Mouse (Mus musculus): Measurements from ENCODE around the gene Stx16. TPM values are rescaled to one million over a fixed set of nuclear protein-coding genes. Genes with fewer than 3 reads are reported as not detected.

Stx16 gene
- polyA plus RNA-seq, 1 experiment = 70.4 TPM

GRCm38 (mm10) chr2:174074621-174075020, 1.5 kb upstream of the Stx16 start:
- H3K4me3 ChIP-seq (ENCODE audit: control insufficient read depth, insufficient read depth, low read length) = peak overlapping the region; percentile 38
- H3K36me3 ChIP-seq (ENCODE audit: control insufficient read depth, insufficient read depth, low read length) = no peaks in the 10 kb centered on the region
- H3K27me3 ChIP-seq (ENCODE audit: control insufficient read depth, insufficient read depth, low read length) = no peaks in the 10 kb centered on the region
- peaks cover 12% of the 10 kb centered on the region for H3K4me1 ChIP-seq (replicated peaks; ENCODE audit: control insufficient read depth, insufficient read depth, low read length)
- DNase-seq = no peak
- no peak overlapping the region for H3K27ac ChIP-seq (ENCODE audit: control insufficient read depth, insufficient read depth, low read length)
- WGBS = 16% methylated on average over 9 of the region's 13 CpGs
- no peak for TF ChIP-seq POLR2A (IDR thresholded peaks at IDR 0.05; ENCODE audit: control insufficient read depth, extremely low read depth, insufficient read depth, low read length, poor library complexity)
- no peak for TF ChIP-seq CTCF (IDR thresholded peaks at IDR 0.05; ENCODE audit: borderline replicate concordance, control insufficient read depth, extremely low read depth, insufficient read depth, low read length, poor library complexity)

GRCm38 (mm10) chr2:174075072-174075570, 987 bp upstream of the Stx16 start:
- Histone ChIP-seq H3K4me1 (replicated peaks; ENCODE audit: control insufficient read depth, insufficient read depth, low read length) (peaks cover 10% of the 10 kb centered on the region), H3K27me3 (ENCODE audit: control insufficient read depth, insufficient read depth, low read length) (no peaks in the 10 kb centered on the region), H3K27ac (ENCODE audit: control insufficient read depth, insufficient read depth, low read length) (no peak overlapping the region), H3K4me3 (ENCODE audit: control insufficient read depth, insufficient read depth, low read length) (peak overlapping the region; percentile 38), H3K36me3 (ENCODE audit: control insufficient read depth, insufficient read depth, low read length) (no peaks in the 10 kb centered on the region)
- no peak for TF ChIP-seq POLR2A (IDR thresholded peaks at IDR 0.05; ENCODE audit: control insufficient read depth, extremely low read depth, insufficient read depth, low read length, poor library complexity)
- no peak for TF ChIP-seq CTCF (IDR thresholded peaks at IDR 0.05; ENCODE audit: borderline replicate concordance, control insufficient read depth, extremely low read depth, insufficient read depth, low read length, poor library complexity)
- 31% methylated on average over 22 of the region's 22 CpGs for WGBS
- peak; percentile 20 for DNase-seq

GRCm38 (mm10) chr2:174076433-174076824, 321 bp downstream of the Stx16 start:
- WGBS = under 1% methylated on average over 22 of the region's 22 CpGs
- H3K4me1 ChIP-seq (replicated peaks; ENCODE audit: control insufficient read depth, insufficient read depth, low read length) = peaks cover 10% of the 10 kb centered on the region
- no peak for DNase-seq
- TF ChIP-seq CTCF (IDR thresholded peaks at IDR 0.05; ENCODE audit: borderline replicate concordance, control insufficient read depth, extremely low read depth, insufficient read depth, low read length, poor library complexity) = 0 out of 2 replicates have a peak, but pooled peaks have one; percentile 11
- no peak for TF ChIP-seq POLR2A (IDR thresholded peaks at IDR 0.05; ENCODE audit: control insufficient read depth, extremely low read depth, insufficient read depth, low read length, poor library complexity)
- H3K27ac ChIP-seq (ENCODE audit: control insufficient read depth, insufficient read depth, low read length) = peak overlapping the region; percentile 76
- peak overlapping the region; percentile 73 for H3K4me3 ChIP-seq (ENCODE audit: control insufficient read depth, insufficient read depth, low read length)
- no peaks in the 10 kb centered on the region for H3K27me3 ChIP-seq (ENCODE audit: control insufficient read depth, insufficient read depth, low read length)
- no peaks in the 10 kb centered on the region for H3K36me3 ChIP-seq (ENCODE audit: control insufficient read depth, insufficient read depth, low read length)

GRCm38 (mm10) chr2:174077004-174077695, 1.0 kb downstream of the Stx16 start:
- WGBS = under 1% methylated on average over 19 of the region's 19 CpGs
- peaks cover 10% of the 10 kb centered on the region for H3K4me1 ChIP-seq (replicated peaks; ENCODE audit: control insufficient read depth, insufficient read depth, low read length)
- H3K4me3 ChIP-seq (ENCODE audit: control insufficient read depth, insufficient read depth, low read length) = peak overlapping the region; percentile 73
- no peaks in the 10 kb centered on the region for H3K27me3 ChIP-seq (ENCODE audit: control insufficient read depth, insufficient read depth, low read length)
- DNase-seq = peak; percentile 59
- no peaks in the 10 kb centered on the region for H3K36me3 ChIP-seq (ENCODE audit: control insufficient read depth, insufficient read depth, low read length)
- H3K27ac ChIP-seq (ENCODE audit: control insufficient read depth, insufficient read depth, low read length) = peak overlapping the region; percentile 76
- TF ChIP-seq CTCF (IDR thresholded peaks at IDR 0.05; ENCODE audit: borderline replicate concordance, control insufficient read depth, extremely low read depth, insufficient read depth, low read length, poor library complexity) = no peak
- TF ChIP-seq POLR2A (IDR thresholded peaks at IDR 0.05; ENCODE audit: control insufficient read depth, extremely low read depth, insufficient read depth, low read length, poor library complexity) = 0 out of 2 replicates have a peak, but pooled peaks have one; percentile 16

GRCm38 (mm10) chr2:174077776-174078338, 1.7 kb downstream of the Stx16 start:
- peak overlapping the region; percentile 73 for H3K4me3 ChIP-seq (ENCODE audit: control insufficient read depth, insufficient read depth, low read length)

GRCm38 (mm10) chr2:174081833-174082232, 5.7 kb downstream of the Stx16 start:
- TF ChIP-seq CTCF (IDR thresholded peaks at IDR 0.05; ENCODE audit: borderline replicate concordance, control insufficient read depth, extremely low read depth, insufficient read depth, low read length, poor library complexity) (no peak), POLR2A (IDR thresholded peaks at IDR 0.05; ENCODE audit: control insufficient read depth, extremely low read depth, insufficient read depth, low read length, poor library complexity) (no peak)
- H3K36me3 ChIP-seq (ENCODE audit: control insufficient read depth, insufficient read depth, low read length) = no peaks in the 10 kb centered on the region
- 93% methylated on average over 5 of the region's 5 CpGs for WGBS
- no peak overlapping the region for H3K4me3 ChIP-seq (ENCODE audit: control insufficient read depth, insufficient read depth, low read length)
- no peaks in the 10 kb centered on the region for H3K27me3 ChIP-seq (ENCODE audit: control insufficient read depth, insufficient read depth, low read length)
- H3K27ac ChIP-seq (ENCODE audit: control insufficient read depth, insufficient read depth, low read length) = no peak overlapping the region
- 0 out of 2 replicates have a peak, but pooled peaks cover 2% of the 10 kb centered on the region for H3K4me1 ChIP-seq (replicated peaks; ENCODE audit: control insufficient read depth, insufficient read depth, low read length)
- DNase-seq = no peak

More at GRCm38 (mm10) chr2:174077776-174078338, 1.7 kb downstream of the Stx16 start:
- TF ChIP-seq POLR2A (IDR thresholded peaks at IDR 0.05; ENCODE audit: control insufficient read depth, extremely low read depth, insufficient read depth, low read length, poor library complexity) = no peak
- TF ChIP-seq CTCF (IDR thresholded peaks at IDR 0.05; ENCODE audit: borderline replicate concordance, control insufficient read depth, extremely low read depth, insufficient read depth, low read length, poor library complexity) = no peak
- 2% methylated on average over 11 of the region's 11 CpGs for WGBS
- Histone ChIP-seq H3K36me3 (ENCODE audit: control insufficient read depth, insufficient read depth, low read length) (no peaks in the 10 kb centered on the region), H3K27ac (ENCODE audit: control insufficient read depth, insufficient read depth, low read length) (peak overlapping the region; percentile 76), H3K4me1 (replicated peaks; ENCODE audit: control insufficient read depth, insufficient read depth, low read length) (peaks cover 10% of the 10 kb centered on the region), H3K27me3 (ENCODE audit: control insufficient read depth, insufficient read depth, low read length) (no peaks in the 10 kb centered on the region)
- peak; percentile 9 for DNase-seq
